Mouse (Mus musculus) v-Abl transformed pro-B cells (cell line): ENCODE data around the gene Ginm1.

Source experiments
- in situ Hi-C, 2 experiments: fragments of 400-800 bp; cut with MboI; formaldehyde crosslinking; loops; one replicate each; pipeline ENCODE4 v1.15.1; 2025; ENCODE audit not compliant: unreplicated experiment in 2 of 2

Ginm1 gene

DNA sequence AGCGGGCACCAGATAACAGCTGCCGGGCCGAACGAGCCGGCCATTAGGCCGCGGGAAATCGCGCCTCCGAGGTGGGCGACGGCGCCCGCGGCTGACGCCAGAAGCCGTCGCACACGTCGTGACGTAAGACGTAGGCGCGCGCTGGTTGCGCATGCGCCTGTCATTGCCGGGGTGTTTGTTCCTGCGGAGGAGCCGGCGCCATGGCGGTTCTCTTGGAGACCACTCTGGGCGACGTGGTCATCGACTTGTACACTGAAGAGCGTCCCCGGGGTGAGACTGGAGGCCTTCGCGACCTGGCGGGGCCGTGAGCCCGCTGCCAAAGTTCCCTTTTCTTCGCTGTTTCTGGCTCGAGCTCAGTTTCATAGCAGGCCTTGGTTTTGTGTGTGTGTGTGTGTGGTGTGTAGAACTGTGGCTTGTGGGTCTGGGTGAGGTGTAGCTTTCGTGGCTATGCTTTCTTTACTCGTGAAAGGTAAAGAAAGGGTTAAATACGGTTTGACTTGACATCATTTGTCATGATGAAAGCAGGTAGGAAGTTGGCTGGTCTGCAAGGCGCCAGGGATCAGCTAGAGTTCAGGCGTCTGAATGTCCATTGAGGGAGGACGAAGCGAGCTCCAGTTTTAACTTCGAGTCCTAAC is at the start of gene Ginm1, which contains the start of gene Ppil4:
Ginm1 (minus strand) TSS at position 74 of the 635 bp plus-strand sequence.
Ppil4 (plus strand) TSS at position 141 of the 635 bp plus-strand sequence.
- in situ Hi-C loops = loop anchor here (10.0 to 25.0 kb wide), 4 partner anchors 338 to 1981 kb away; partner anchors contain the start of genes Fbxo5 (in 2 of the 2) and Mtrf1l (in 2 of the 2)

GRCm38 (mm10) chr10:7841571-7842080 is 49.0 kb upstream of the Ginm1 start:
- in situ Hi-C loops = loop anchor here (10.0 to 25.0 kb wide), 3 partner anchors 687 to 857 kb away; no protein-coding TSS in a partner anchor

DNA sequence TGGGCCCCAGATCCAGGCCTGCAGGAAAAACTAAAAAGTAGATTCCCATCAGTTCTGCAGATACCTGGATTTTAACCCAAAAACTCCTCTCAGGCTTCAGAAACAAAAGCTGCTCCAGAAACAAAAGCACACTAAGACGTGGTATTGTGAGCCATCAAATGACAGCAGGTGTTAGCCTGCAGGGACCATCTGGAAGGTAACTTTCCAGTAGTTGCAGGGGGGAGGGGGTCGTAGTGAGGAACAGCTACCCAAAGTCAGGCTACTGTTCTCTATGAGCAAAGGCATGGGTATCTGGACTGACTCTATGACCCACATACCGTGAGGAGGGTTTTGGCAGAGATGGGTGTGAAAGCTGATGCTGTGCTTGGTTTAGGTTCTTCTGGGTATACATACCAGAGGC is 48.2 kb upstream of the Ginm1 start:
- in situ Hi-C loops = loop anchor here (10.0 to 25.0 kb wide), 3 partner anchors 686 to 856 kb away; no protein-coding TSS in a partner anchor

DNA sequence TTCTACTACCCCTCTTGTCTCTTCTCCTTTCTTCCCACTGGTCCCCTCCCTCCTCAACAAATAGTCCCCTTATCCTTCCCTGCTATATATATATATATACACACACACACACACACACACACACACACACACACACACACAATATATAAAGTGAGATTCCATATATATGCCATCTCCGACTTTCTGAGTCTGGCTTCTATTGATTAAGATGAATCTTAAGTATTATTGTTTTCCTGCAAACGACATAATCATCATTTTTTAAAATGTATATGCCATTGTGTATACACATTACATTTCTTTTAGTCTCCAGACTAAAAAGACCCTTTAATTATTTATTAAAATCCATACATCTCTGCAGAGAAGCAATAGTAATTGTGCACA is 47.7 kb upstream of the Ginm1 start:
- in situ Hi-C loops = loop anchor here (10.0 to 25.0 kb wide), 3 partner anchors 686 to 856 kb away; no protein-coding TSS in a partner anchor

DNA sequence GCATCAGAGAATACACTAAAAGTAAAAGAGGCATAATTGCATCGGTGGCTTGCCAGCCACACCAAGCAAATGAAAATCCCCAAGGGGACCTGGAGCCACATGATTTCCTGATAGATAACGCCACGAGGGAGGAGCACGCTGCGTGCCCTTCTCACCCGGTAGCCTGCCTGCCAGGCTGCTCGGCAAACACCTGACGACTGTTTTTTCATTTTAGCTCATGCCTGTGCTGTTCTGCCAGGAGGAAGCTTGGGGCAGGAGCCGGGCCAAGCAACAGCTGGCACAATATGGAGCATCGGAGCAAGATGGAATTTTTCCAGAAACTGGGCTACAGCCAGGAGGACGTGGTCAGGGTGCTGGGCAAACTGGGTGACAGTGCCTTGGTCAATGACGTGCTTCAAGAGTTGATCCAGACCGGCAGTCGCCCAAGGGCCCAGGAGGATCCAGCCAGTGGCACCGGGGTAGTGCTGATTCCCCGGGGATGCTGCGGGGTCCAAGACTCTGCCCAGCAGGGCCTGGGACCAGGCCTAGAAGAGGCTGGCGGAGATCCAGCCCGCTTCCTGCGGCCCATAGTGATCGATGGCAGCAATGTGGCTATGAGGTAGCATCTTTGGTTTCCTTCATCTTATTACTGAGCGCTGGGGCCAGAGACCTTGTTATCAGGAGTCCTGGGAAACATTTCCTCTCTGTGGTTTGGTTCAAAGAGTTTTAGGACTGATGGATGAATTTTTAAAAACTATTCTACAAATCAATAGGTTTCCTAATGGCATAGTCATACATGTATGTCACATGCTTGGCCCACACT is 47.1 kb upstream of the Ginm1 start:
- in situ Hi-C loops = loop anchor here (10.0 to 25.0 kb wide), 4 partner anchors 115 to 855 kb away; partner anchors contain the start of gene Tab2 (in 1 of the 2)

DNA sequence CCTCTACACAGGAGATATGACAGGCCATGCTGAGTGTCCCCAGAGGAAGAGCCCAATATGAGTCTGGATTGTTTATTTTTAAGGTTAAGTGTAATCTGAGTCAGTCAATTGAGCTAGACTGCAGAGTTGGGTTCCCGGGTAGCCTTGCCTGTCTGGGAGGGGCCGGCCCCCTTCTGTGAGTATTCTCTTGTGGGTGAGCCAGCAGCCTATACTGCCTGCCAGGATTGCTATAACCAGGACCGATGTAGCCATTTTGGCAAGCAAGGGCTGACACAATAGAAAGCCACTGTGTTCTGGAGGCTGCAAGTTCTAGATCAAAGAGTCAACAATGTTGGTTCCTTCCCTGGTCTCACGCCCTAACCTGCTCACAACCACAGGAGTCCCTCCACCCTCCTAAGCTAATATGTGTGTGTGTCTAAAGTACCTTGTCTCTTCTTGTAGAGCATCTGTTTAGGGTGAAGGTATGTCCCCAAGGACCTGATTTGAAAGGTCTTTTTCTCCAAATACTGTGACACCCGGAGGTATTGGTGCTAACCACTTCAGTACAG is 46.3 kb upstream of the Ginm1 start:
- in situ Hi-C loops = loop anchor here (10.0 to 25.0 kb wide), 2 partner anchors 116 to 852 kb away; partner anchors contain the start of gene Tab2 (in 1 of the 2)

- in situ Hi-C loops = loop anchor here (10.0 to 25.0 kb wide), 2 partner anchors 117 to 851 kb away; partner anchors contain the start of gene Tab2 (in 1 of the 2)
These were observed 45.4 kb upstream of the Ginm1 start for GRCm38 (mm10) chr10:7838036-7838435.

DNA sequence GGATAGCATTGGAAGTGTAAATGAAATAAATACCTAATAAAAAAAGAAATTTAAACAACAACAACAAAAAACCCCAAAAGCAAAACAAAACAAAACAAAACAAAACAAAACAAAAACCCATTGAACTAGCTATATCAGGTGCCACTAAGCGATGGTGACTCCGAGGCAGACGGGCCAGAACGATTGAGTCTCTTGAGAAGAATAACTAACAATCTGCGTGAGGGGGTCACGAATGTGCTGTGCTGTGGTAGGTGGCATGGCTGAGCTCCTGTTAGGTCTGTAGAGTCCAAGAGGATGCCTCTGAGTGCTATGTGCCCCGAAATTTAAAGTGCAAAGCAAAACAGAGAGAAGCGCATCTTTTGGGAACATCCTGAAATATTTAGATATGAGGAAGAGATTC is 44.8 kb upstream of the Ginm1 start:
- in situ Hi-C loops = loop anchor here (10.0 to 25.0 kb wide), 2 partner anchors 117 to 850 kb away; partner anchors contain the start of gene Tab2 (in 1 of the 2)

DNA sequence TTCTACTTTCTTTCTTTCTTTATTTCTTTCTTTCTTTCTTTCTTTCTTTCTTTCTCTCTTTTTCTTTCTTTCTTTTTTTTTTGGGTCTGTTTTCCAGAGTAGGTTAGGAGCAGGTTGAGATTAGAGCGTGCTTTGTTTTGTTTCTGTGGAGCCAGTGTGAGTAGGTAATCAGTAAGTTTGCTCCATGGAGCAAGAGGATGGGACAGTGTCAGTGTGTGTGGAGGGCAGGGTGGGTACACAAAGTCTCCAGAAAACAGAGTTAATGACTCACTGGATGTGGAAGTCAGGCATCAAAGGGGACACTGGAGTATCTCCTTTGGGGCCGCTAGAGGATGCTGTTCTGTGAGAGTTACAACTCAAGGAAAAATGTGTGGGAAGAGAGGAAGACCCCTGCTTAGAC is 44.3 kb upstream of the Ginm1 start:
- in situ Hi-C loops = loop anchor here (10.0 to 25.0 kb wide), 2 partner anchors 118 to 850 kb away; partner anchors contain the start of gene Tab2 (in 1 of the 2)

DNA sequence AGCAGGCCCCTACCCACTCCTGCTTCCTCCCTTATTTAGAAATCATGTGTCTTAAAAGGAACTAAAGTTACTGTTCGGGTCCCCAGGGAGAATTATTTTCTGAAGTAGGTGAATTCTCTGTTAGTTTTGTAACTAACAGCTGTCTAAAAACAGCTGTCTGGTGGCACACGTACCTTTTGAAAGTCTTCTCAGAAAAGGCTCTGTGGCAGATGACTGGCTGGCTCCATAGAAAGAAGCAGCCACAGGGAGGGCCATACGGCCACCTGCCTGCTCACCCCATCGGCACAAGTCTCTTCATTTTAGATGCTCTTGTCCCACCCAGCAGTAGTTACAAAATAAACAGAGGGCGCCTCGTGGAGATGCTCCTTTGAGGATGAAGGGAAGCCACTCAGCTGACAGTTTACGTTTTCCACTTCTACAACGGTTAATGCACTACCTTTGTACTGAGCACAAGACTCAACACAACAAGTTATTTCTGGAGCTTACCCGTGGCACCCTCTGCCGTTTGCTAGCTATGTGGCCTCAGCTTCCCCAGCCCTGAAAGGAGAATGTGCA is 42.1 kb upstream of the Ginm1 start:
- in situ Hi-C loops = loop anchor here (5.0 to 25.0 kb wide), 3 partner anchors 33 to 847 kb away; partner anchors contain the start of gene Tab2 (in 1 of the 2)

GRCm38 (mm10) chr10:7833377-7834165 is 40.9 kb upstream of the Ginm1 start:
- in situ Hi-C loops = loop anchor here (5.0 to 25.0 kb wide), 3 partner anchors 34 to 846 kb away; partner anchors contain the start of gene Tab2 (in 1 of the 2)

- in situ Hi-C loops = loop anchor here (5.0 to 25.0 kb wide), 3 partner anchors 35 to 845 kb away; partner anchors contain the start of gene Tab2 (in 1 of the 2)
These were observed 39.6 kb upstream of the Ginm1 start, which contains the start of gene Zc3h12d for GRCm38 (mm10) chr10:7832171-7832676. Gene Zc3h12d, plus strand, starts transcription at chr10:7832470.

GRCm38 (mm10) chr10:7826106-7826505 is 33.5 kb upstream of the Ginm1 start:
- in situ Hi-C loops = loop anchor here in 1 of 2 experiments (25.0 kb wide), 1 partner anchor 839 kb away; no protein-coding TSS in a partner anchor

GRCm38 (mm10) chr10:7825281-7825665 is 32.6 kb upstream of the Ginm1 start:
- in situ Hi-C loops = loop anchor here in 1 of 2 experiments (25.0 kb wide), 1 partner anchor 838 kb away; no protein-coding TSS in a partner anchor

DNA sequence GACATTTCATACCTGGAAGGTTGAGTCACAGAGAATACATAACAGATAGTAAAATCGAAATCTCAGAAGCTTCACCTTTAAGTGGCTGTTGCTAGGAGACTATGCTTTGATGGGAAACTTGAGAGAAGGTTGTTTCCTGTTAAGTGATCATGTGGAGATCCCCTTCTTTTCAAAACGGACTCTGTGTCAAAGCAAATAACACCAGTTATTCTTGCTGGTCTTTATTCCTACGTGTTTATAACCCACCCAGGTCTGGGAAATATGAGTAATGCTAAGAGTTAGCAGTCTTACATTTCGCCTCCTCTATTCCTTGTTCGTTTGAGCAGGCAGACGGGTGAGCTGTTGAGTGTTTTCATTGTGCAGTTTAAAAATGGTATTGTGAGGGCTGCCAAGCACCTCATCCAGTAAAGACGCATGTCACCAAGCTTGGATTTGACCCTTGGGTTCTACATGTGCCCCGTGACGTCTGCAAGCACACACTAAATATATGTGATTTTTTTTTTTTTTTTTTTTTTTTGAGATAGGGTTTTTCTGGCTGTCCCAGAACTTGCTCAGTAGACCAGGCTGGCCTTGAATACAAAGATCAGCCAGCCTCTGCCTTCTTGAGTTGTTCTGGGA is 32.1 kb upstream of the Ginm1 start:
- in situ Hi-C loops = loop anchor here in 1 of 2 experiments (25.0 kb wide), 1 partner anchor 837 kb away; no protein-coding TSS in a partner anchor

DNA sequence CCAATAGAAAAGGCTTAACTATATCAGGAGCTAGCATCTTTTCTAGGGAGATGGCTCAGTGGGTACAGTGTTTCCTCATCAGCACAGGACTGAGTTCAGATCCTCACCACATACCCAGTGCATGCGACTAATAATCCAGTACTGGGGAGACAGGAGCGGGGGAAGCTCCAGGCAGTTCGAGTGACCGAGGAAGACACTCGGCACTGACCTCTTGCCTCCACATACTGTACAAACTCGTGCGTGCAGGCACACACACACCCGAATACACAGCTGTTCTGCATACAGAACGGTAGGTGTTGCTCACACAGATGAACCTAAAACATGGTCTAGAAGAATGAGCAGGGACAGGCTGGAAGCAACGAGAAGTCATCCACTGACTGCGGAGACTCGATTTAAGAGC is 29.4 kb upstream of the Ginm1 start:
- in situ Hi-C loops = no loop called here

GRCm38 (mm10) chr10:7820171-7820570 is 27.5 kb upstream of the Ginm1 start:
- in situ Hi-C loops = no loop called here

DNA sequence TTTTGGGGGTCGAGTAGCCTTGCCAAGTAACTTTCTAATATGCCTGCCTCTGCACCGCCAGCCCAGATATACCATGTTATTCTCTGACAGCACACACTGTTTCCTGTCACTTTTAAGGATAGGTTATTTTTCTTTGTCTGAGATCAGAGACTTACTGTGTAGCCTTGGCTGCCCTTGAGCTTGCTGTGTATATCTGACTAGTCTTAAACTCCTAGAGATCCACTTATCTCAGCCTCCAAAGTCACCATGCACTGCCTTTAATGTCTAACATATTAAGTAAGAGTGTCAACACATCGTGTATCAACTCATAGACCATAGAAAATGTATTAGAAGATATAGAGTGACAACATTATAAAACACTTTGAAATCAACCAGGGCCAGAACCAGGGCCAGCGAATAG is 27.0 kb upstream of the Ginm1 start:
- in situ Hi-C loops = loop anchor here in 1 of 2 experiments (10.0 kb wide), 1 partner anchor 55 kb away; no protein-coding TSS in a partner anchor
